Mouse (Mus musculus): ENCODE measurements at regions not wholly inside any gene's neighbourhood (a gene's known extent, or its start where the extent isn't known, plus 50 kb on each side); places are given as distances from the start of the nearest gene placed in this dataset.

- Histone ChIP-seq H3K4me1 (no peaks in the 10 kb centered on the region), H3K9ac (no peak overlapping the region), H3K36me3 (no peaks in the 10 kb centered on the region), H3K4me3 (no peak overlapping the region), H3K27ac (no peak overlapping the region), H3K27me3 (no peaks in the 10 kb centered on the region), H3K4me2 (no peak overlapping the region), H3K9me3 (no peaks in the 10 kb centered on the region)
- ATAC-seq (ENCODE audit: insufficient number of reproducible peaks, low FRiP score, low TSS enrichment, low read depth) = no peak
- WGBS = 78% methylated on average over 2 of the region's 2 CpGs
These were observed 270.2 kb upstream of the Kazn start for GRCm38 (mm10) chr4:142509386-142509785.

- ATAC-seq (ENCODE audit: insufficient number of reproducible peaks, low FRiP score, low TSS enrichment, low read depth) = no peak
- Histone ChIP-seq H3K4me1 (no peaks in the 10 kb centered on the region), H3K4me3 (no peak overlapping the region), H3K27ac (no peak overlapping the region), H3K9ac (no peak overlapping the region), H3K36me3 (no peaks in the 10 kb centered on the region), H3K9me3 (no peaks in the 10 kb centered on the region), H3K4me2 (no peak overlapping the region), H3K27me3 (no peaks in the 10 kb centered on the region)
- WGBS = 21% methylated on average over 9 of the region's 13 CpGs
These were observed 267.4 kb upstream of the Kazn start for GRCm38 (mm10) chr4:142506383-142507211.

GRCm38 (mm10) chr4:142503761-142504160, 264.6 kb upstream of the Kazn start:
- no peak overlapping the region for H3K27ac ChIP-seq
- H3K9me3 ChIP-seq = no peaks in the 10 kb centered on the region
- H3K9ac ChIP-seq = no peak overlapping the region
- H3K36me3 ChIP-seq = no peaks in the 10 kb centered on the region
- no peak for ATAC-seq (ENCODE audit: insufficient number of reproducible peaks, low FRiP score, low TSS enrichment, low read depth)
- no peak overlapping the region for H3K4me2 ChIP-seq
- 87% methylated on average over 15 of the region's 15 CpGs for WGBS
- H3K27me3 ChIP-seq = no peaks in the 10 kb centered on the region
- no peaks in the 10 kb centered on the region for H3K4me1 ChIP-seq
- H3K4me3 ChIP-seq = no peak overlapping the region

DNA sequence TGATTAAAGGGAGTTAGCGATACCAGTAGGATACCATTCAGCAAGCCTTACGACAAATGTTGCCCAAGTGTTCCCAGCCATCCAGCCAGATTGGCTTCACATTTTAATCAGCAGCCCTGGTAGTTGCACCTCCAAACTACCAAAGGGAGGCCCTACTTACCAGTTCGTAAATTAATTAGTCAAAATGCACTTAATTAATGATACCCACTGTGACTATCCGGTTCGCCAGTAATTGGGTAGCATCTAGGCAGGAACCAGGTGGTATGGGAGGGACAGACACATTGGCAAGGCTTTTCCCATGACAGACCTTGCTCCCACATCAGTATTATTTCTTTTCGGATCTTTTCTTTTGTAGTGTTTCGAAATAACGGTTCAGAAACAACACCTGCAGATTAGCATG, 262.0 kb upstream of the Kazn start:
- peaks cover 4% of the 10 kb centered on the region; the same call in 1 of the 2 replicates for H3K27me3 ChIP-seq
- no peak overlapping the region for H3K4me2 ChIP-seq
- H3K4me3 ChIP-seq = no peak overlapping the region
- no peak overlapping the region for H3K27ac ChIP-seq
- peaks cover 2% of the 10 kb centered on the region; the same call in 1 of the 2 replicates for H3K4me1 ChIP-seq
- no peaks in the 10 kb centered on the region for H3K36me3 ChIP-seq
- 63% methylated on average over 8 of the region's 8 CpGs for WGBS
- no peaks in the 10 kb centered on the region for H3K9me3 ChIP-seq
- ATAC-seq (ENCODE audit: insufficient number of reproducible peaks, low FRiP score, low TSS enrichment, low read depth) = no peak
- no peak overlapping the region for H3K9ac ChIP-seq

- Histone ChIP-seq H3K36me3 (no peaks in the 10 kb centered on the region), H3K4me1 (peaks cover 2% of the 10 kb centered on the region; the same call in 1 of the 2 replicates), H3K9ac (no peak overlapping the region), H3K4me2 (no peak overlapping the region), H3K4me3 (no peak overlapping the region), H3K27ac (no peak overlapping the region), H3K27me3 (peaks cover 4% of the 10 kb centered on the region; the same call in 1 of the 2 replicates), H3K9me3 (no peaks in the 10 kb centered on the region)
- no peak for ATAC-seq (ENCODE audit: insufficient number of reproducible peaks, low FRiP score, low TSS enrichment, low read depth)
- WGBS = 60% methylated on average over 7 of the region's 7 CpGs
These were observed 261.3 kb upstream of the Kazn start for GRCm38 (mm10) chr4:142500541-142500940.

DNA sequence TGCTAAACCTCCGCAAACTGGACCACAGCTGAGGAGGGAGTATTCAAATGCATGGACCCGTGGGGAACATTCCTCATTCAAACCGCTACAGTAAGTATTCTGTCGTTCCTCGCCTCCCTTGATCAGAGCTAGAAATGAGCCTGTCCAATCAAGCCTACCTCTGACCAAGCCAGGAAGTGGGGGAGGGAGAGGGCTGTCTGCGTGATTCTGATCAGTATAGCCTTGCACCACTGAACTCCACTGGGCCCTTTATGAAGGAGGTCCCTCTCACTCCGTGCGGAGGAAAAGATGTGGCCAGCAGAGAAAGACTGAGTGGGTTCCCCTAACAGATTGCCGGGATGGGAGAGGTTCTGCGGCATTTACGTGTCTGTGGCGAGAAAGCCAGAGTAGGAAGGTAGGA, 257.4 kb upstream of the Kazn start:
- ATAC-seq (ENCODE audit: insufficient number of reproducible peaks, low FRiP score, low TSS enrichment, low read depth) = no peak

DNA sequence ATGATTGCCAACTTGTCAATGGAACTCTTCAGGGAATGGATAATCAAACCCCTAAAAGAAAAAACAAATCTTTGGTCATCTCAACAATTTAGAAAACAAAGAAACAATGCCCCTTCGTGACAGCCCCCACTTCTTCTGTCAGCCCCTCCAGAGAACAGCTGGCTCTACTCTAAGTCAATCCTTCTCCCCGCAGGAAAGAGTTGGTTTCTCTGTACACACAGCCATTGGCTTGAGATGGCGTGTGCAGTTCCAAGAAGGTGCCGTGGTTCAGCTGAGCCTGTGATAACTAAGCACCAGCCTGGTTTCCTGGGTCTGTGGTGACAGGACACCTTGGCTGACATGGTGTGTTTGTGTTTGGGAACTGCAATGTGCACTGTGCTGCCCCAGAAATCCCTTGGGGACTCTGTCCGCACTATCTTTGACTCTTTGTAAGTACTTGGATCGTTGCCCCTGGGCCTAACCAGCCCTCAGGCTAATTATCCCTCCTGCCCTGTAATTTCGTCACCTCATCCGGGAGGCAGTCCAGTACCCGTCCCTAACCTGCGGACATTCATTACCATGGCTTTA, 253.8 kb upstream of the Kazn start:
- WGBS = 57% methylated on average over 10 of the region's 10 CpGs
- no peak overlapping the region for H3K27ac ChIP-seq
- H3K36me3 ChIP-seq = no peaks in the 10 kb centered on the region
- no peaks in the 10 kb centered on the region for H3K9me3 ChIP-seq
- H3K4me1 ChIP-seq = peaks cover 2% of the 10 kb centered on the region; the same call in 1 of the 2 replicates
- H3K4me3 ChIP-seq = no peak overlapping the region
- no peak overlapping the region for H3K4me2 ChIP-seq
- no peak overlapping the region for H3K9ac ChIP-seq
- H3K27me3 ChIP-seq = peaks cover 4% of the 10 kb centered on the region; the same call in 1 of the 2 replicates
- no peak for ATAC-seq (ENCODE audit: insufficient number of reproducible peaks, low FRiP score, low TSS enrichment, low read depth)

More for the DNA sequence above, 257.4 kb upstream of the Kazn start:
- Histone ChIP-seq H3K27ac (no peak overlapping the region), H3K36me3 (no peaks in the 10 kb centered on the region), H3K4me2 (no peak overlapping the region), H3K9ac (no peak overlapping the region), H3K27me3 (peaks cover 4% of the 10 kb centered on the region; the same call in 1 of the 2 replicates), H3K4me3 (no peak overlapping the region), H3K4me1 (peaks cover 2% of the 10 kb centered on the region; the same call in 1 of the 2 replicates), H3K9me3 (no peaks in the 10 kb centered on the region)
- WGBS = 46% methylated on average over 12 of the region's 12 CpGs

GRCm38 (mm10) chr4:142485784-142486423, 246.7 kb upstream of the Kazn start:
- Histone ChIP-seq H3K9ac (no peak overlapping the region), H3K36me3 (no peaks in the 10 kb centered on the region), H3K27ac (no peak overlapping the region), H3K9me3 (no peaks in the 10 kb centered on the region), H3K4me3 (no peak overlapping the region), H3K4me1 (no peaks in the 10 kb centered on the region), H3K4me2 (no peak overlapping the region), H3K27me3 (no peaks in the 10 kb centered on the region)
- 81% methylated on average over 4 of the region's 4 CpGs for WGBS
- ATAC-seq (ENCODE audit: insufficient number of reproducible peaks, low FRiP score, low TSS enrichment, low read depth) = no peak

DNA sequence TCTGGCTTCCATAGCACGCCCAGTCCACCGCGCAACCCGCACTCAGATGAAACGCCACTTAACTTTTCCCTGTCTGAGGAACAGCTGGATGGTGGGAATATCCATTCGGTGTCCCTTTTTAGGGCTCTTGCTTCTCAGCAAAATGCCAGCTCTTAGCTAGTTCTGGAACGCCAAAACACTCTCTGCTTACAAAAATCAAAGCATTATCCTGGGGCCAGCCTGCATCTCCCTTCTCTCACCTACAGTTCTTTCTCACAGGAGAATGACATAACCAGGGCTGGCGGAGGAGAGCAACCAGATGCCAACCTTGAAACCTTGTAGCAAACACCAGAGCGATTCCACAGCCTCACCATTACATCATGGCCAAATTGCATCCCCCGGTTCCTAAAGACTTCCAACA, 236.4 kb upstream of the Kazn start:
- Histone ChIP-seq H3K9ac (no peak overlapping the region), H3K9me3 (no peaks in the 10 kb centered on the region), H3K4me1 (peaks cover 23% of the 10 kb centered on the region), H3K36me3 (no peaks in the 10 kb centered on the region), H3K4me2 (peak overlapping the region; percentile 22), H3K4me3 (peak overlapping the region; percentile 9; the same call in 1 of the 2 replicates), H3K27me3 (no peaks in the 10 kb centered on the region), H3K27ac (no peak overlapping the region)
- ATAC-seq (ENCODE audit: insufficient number of reproducible peaks, low FRiP score, low TSS enrichment, low read depth) = no peak
- WGBS = 69% methylated on average over 10 of the region's 10 CpGs

DNA sequence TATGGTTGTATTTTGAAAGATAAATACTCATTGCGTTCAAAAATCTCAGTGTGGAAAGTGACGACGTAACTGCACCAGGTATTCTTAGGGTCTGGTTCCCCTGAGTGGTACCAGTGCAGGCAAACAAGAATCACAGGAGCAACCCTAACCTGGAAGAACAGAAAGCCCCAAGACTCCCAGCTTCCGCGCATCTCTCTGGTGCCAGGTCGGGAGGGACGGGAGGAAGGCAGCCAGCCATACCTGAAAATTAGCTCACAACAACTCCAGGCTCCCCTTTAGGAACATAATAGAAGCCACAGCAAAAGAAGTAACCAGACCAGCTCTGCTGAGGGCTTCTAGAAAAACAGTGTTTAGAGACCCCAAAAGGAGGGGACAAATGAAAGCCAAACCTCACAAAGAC, 235.4 kb upstream of the Kazn start:
- Histone ChIP-seq H3K9me3 (no peaks in the 10 kb centered on the region), H3K27ac (no peak overlapping the region), H3K36me3 (no peaks in the 10 kb centered on the region), H3K4me3 (no peak overlapping the region), H3K9ac (no peak overlapping the region), H3K4me1 (peaks cover 23% of the 10 kb centered on the region), H3K27me3 (no peaks in the 10 kb centered on the region), H3K4me2 (no peak overlapping the region)
- ATAC-seq (ENCODE audit: insufficient number of reproducible peaks, low FRiP score, low TSS enrichment, low read depth) = no peak
- 76% methylated on average over 7 of the region's 7 CpGs for WGBS

DNA sequence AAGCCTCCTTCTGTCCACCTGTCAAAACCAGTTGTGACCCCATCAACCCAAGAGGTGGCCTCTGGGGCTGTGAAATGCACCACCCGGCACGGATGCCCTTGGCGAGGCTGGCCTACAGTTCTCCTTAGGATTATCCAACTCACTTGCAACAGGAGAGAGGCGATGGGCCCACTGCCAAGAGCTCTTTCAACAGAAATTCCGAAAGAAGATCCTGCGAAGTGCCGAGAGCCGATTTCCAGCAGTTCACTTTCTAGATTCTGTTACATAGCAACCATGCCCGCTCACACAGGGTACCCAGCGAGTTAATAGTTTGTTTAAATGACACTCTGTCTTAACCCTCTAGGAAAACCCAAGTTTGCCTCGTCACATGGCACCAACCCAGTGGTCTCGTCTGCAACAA, 234.8 kb upstream of the Kazn start:
- no peaks in the 10 kb centered on the region for H3K36me3 ChIP-seq
- no peak overlapping the region for H3K27ac ChIP-seq

GRCm38 (mm10) chr4:142473284-142473683, 234.1 kb upstream of the Kazn start:
- WGBS = 66% methylated on average over 8 of the region's 8 CpGs
- no peak for ATAC-seq (ENCODE audit: insufficient number of reproducible peaks, low FRiP score, low TSS enrichment, low read depth)

More for the DNA sequence above, 234.8 kb upstream of the Kazn start:
- Histone ChIP-seq H3K4me3 (no peak overlapping the region), H3K4me1 (peaks cover 23% of the 10 kb centered on the region), H3K9me3 (no peaks in the 10 kb centered on the region), H3K9ac (no peak overlapping the region), H3K4me2 (0 out of 2 replicates have a peak overlapping the region, but pooled peaks have one; percentile 7), H3K27me3 (no peaks in the 10 kb centered on the region)
- 40% methylated on average over 12 of the region's 12 CpGs for WGBS
- no peak for ATAC-seq (ENCODE audit: insufficient number of reproducible peaks, low FRiP score, low TSS enrichment, low read depth)

More at GRCm38 (mm10) chr4:142473284-142473683, 234.1 kb upstream of the Kazn start:
- Histone ChIP-seq H3K4me3 (no peak overlapping the region), H3K4me1 (peaks cover 23% of the 10 kb centered on the region), H3K9ac (no peak overlapping the region), H3K4me2 (no peak overlapping the region), H3K27me3 (no peaks in the 10 kb centered on the region), H3K27ac (no peak overlapping the region), H3K36me3 (no peaks in the 10 kb centered on the region), H3K9me3 (no peaks in the 10 kb centered on the region)

All from limb, embryonic 15.5 days (tissue).